Mouse (Mus musculus): ENCODE data around the gene Gimap1. TPM values are rescaled to one million over a fixed set of nuclear protein-coding genes. Genes with fewer than 3 reads are reported as not detected.

Gene Gimap1
- polyA plus RNA-seq, 1 experiment from 2014 or later = 19.7 TPM

GRCm38 (mm10) chr6:48772030-48772429, 33.2 kb downstream of the Gimap1 start:
- H3K27ac ChIP-seq (ENCODE audit: low read length) = no peak overlapping the region
- H3K36me3 ChIP-seq (ENCODE audit: control insufficient read depth, insufficient read depth, low read length) = no peaks in the 10 kb centered on the region
- H3K4me3 ChIP-seq (replicated peaks; ENCODE audit: low read length) = no peak overlapping the region
- H3K9ac ChIP-seq (ENCODE audit: low read length) = no peak overlapping the region
- H3K9me3 ChIP-seq (replicated peaks; ENCODE audit: control insufficient read depth, low read length) = no peaks in the 10 kb centered on the region
- H3K27me3 ChIP-seq (ENCODE audit: control insufficient read depth, insufficient read depth, low read length) = no peaks in the 10 kb centered on the region
- no peaks in the 10 kb centered on the region for H3K4me1 ChIP-seq (ENCODE audit: control insufficient read depth, insufficient read depth, low read length)
- H3K4me2 ChIP-seq (ENCODE audit: low read depth, low read length) = no peak overlapping the region
- WGBS = 9% methylated on average over 8 of the region's 8 CpGs
- ATAC-seq (ENCODE audit: insufficient read depth, low FRiP score) = peak; percentile 60; the same call in 1 of the 2 replicates

GRCm38 (mm10) chr6:48784406-48784805, 45.6 kb downstream of the Gimap1 start:
- no peak overlapping the region for H3K9ac ChIP-seq (ENCODE audit: low read length)
- H3K9me3 ChIP-seq (replicated peaks; ENCODE audit: control insufficient read depth, low read length) = 0 out of 2 replicates have a peak, but pooled peaks cover 4% of the 10 kb centered on the region
- H3K27me3 ChIP-seq (ENCODE audit: control insufficient read depth, insufficient read depth, low read length) = no peaks in the 10 kb centered on the region
- H3K4me3 ChIP-seq (replicated peaks; ENCODE audit: low read length) = no peak overlapping the region
- H3K27ac ChIP-seq (ENCODE audit: low read length) = no peak overlapping the region
- no peaks in the 10 kb centered on the region for H3K36me3 ChIP-seq (ENCODE audit: control insufficient read depth, insufficient read depth, low read length)
- no peak overlapping the region for H3K4me2 ChIP-seq (ENCODE audit: low read depth, low read length)
- ATAC-seq (ENCODE audit: insufficient read depth, low FRiP score) = no peak
- H3K4me1 ChIP-seq (ENCODE audit: control insufficient read depth, insufficient read depth, low read length) = no peaks in the 10 kb centered on the region; the same call in 1 of the 2 replicates
- 91% methylated on average over 1 of the region's 1 CpGs for WGBS

GRCm38 (mm10) chr6:48785189-48785588, 46.3 kb downstream of the Gimap1 start:
- ATAC-seq (ENCODE audit: insufficient read depth, low FRiP score) = peak; percentile 37; the same call in 1 of the 2 replicates
- H3K27ac ChIP-seq (ENCODE audit: low read length) = 0 out of 2 replicates have a peak overlapping the region, but pooled peaks have one; percentile 26

GRCm38 (mm10) chr6:48785601-48786000, 46.7 kb downstream of the Gimap1 start:
- Histone ChIP-seq H3K27me3 (ENCODE audit: control insufficient read depth, insufficient read depth, low read length) (no peaks in the 10 kb centered on the region), H3K4me3 (replicated peaks; ENCODE audit: low read length) (no peak overlapping the region), H3K9ac (ENCODE audit: low read length) (no peak overlapping the region), H3K4me2 (ENCODE audit: low read depth, low read length) (no peak overlapping the region), H3K4me1 (ENCODE audit: control insufficient read depth, insufficient read depth, low read length) (no peaks in the 10 kb centered on the region; the same call in 1 of the 2 replicates), H3K27ac (ENCODE audit: low read length) (0 out of 2 replicates have a peak overlapping the region, but pooled peaks have one; percentile 26), H3K36me3 (ENCODE audit: control insufficient read depth, insufficient read depth, low read length) (no peaks in the 10 kb centered on the region), H3K9me3 (replicated peaks; ENCODE audit: control insufficient read depth, low read length) (0 out of 2 replicates have a peak, but pooled peaks cover 2% of the 10 kb centered on the region)
- WGBS = 53% methylated on average over 2 of the region's 2 CpGs
- ATAC-seq (ENCODE audit: insufficient read depth, low FRiP score) = no peak

More at GRCm38 (mm10) chr6:48785189-48785588, 46.3 kb downstream of the Gimap1 start:
- Histone ChIP-seq H3K4me1 (ENCODE audit: control insufficient read depth, insufficient read depth, low read length) (no peaks in the 10 kb centered on the region; the same call in 1 of the 2 replicates), H3K27me3 (ENCODE audit: control insufficient read depth, insufficient read depth, low read length) (no peaks in the 10 kb centered on the region), H3K36me3 (ENCODE audit: control insufficient read depth, insufficient read depth, low read length) (no peaks in the 10 kb centered on the region), H3K4me3 (replicated peaks; ENCODE audit: low read length) (no peak overlapping the region), H3K9me3 (replicated peaks; ENCODE audit: control insufficient read depth, low read length) (0 out of 2 replicates have a peak, but pooled peaks cover 4% of the 10 kb centered on the region), H3K9ac (ENCODE audit: low read length) (no peak overlapping the region), H3K4me2 (ENCODE audit: low read depth, low read length) (no peak overlapping the region)
- 33% methylated on average over 1 of the region's 1 CpGs for WGBS

- H3K27ac ChIP-seq (ENCODE audit: low read length) = no peak overlapping the region
- 79% methylated on average over 2 of the region's 2 CpGs for WGBS
- no peak overlapping the region for H3K9ac ChIP-seq (ENCODE audit: low read length)
- H3K4me3 ChIP-seq (replicated peaks; ENCODE audit: low read length) = no peak overlapping the region
- H3K9me3 ChIP-seq (replicated peaks; ENCODE audit: control insufficient read depth, low read length) = no peaks in the 10 kb centered on the region
- no peaks in the 10 kb centered on the region; the same call in 1 of the 2 replicates for H3K4me1 ChIP-seq (ENCODE audit: control insufficient read depth, insufficient read depth, low read length)
- no peaks in the 10 kb centered on the region for H3K27me3 ChIP-seq (ENCODE audit: control insufficient read depth, insufficient read depth, low read length)
- H3K4me2 ChIP-seq (ENCODE audit: low read depth, low read length) = no peak overlapping the region
- H3K36me3 ChIP-seq (ENCODE audit: control insufficient read depth, insufficient read depth, low read length) = no peaks in the 10 kb centered on the region
- ATAC-seq (ENCODE audit: insufficient read depth, low FRiP score) = no peak
Observed at GRCm38 (mm10) chr6:48787867-48788266, 49.0 kb downstream of the Gimap1 start.

Other genes with a start within 250 kb of the Gimap1 start
- gene Atp6v0e2, start 201.4 kb upstream of the Gimap1 start, polyA plus RNA-seq (2015; fragmentation: Nextera tagmentation; extraction: Ambion mirVana) = 23.3 and 25.7 TPM in 2 replicates
- 7.5 and 9.6 TPM in 2 replicates for gene Lrrc61, start 184.3 kb upstream of the Gimap1 start, polyA plus RNA-seq (2015; fragmentation: Nextera tagmentation; extraction: Ambion mirVana)
- gene Rarres2, start 166.3 kb upstream of the Gimap1 start, polyA plus RNA-seq (2015; fragmentation: Nextera tagmentation; extraction: Ambion mirVana) = 122 and 128 TPM in 2 replicates
- not detected in 2 replicates for gene Gm45021, start 149.4 kb upstream of the Gimap1 start, polyA plus RNA-seq (2015; fragmentation: Nextera tagmentation; extraction: Ambion mirVana)
- gene Repin1, start 145.2 kb upstream of the Gimap1 start, polyA plus RNA-seq (2015; fragmentation: Nextera tagmentation; extraction: Ambion mirVana) = 25.7 and 28.0 TPM in 2 replicates
- 0.70 and 1.8 TPM in 2 replicates for gene Gm44965, start 145.1 kb upstream of the Gimap1 start, polyA plus RNA-seq (2015; fragmentation: Nextera tagmentation; extraction: Ambion mirVana)
- 5.2 and 5.9 TPM in 2 replicates for gene Zfp775, start 137.0 kb upstream of the Gimap1 start, polyA plus RNA-seq (2015; fragmentation: Nextera tagmentation; extraction: Ambion mirVana)
- 1.1 and 1.3 TPM in 2 replicates for gene AI854703, start 112.3 kb upstream of the Gimap1 start, polyA plus RNA-seq (2015; fragmentation: Nextera tagmentation; extraction: Ambion mirVana)
- gene Gimap8, start 91.8 kb upstream of the Gimap1 start, polyA plus RNA-seq (2015; fragmentation: Nextera tagmentation; extraction: Ambion mirVana) = 1.6 and 1.8 TPM in 2 replicates
- gene Gimap9, start 62.9 kb upstream of the Gimap1 start, polyA plus RNA-seq (2015; fragmentation: Nextera tagmentation; extraction: Ambion mirVana) = 8.9 and 9.8 TPM in 2 replicates
- 19.3 and 22.2 TPM in 2 replicates for gene Gimap4, start 54.5 kb upstream of the Gimap1 start, polyA plus RNA-seq (2015; fragmentation: Nextera tagmentation; extraction: Ambion mirVana)
- gene Gimap6, start 30.8 kb upstream of the Gimap1 start, polyA plus RNA-seq (2015; fragmentation: Nextera tagmentation; extraction: Ambion mirVana) = 22.2 and 22.5 TPM in 2 replicates
- 2.5 and 3.2 TPM in 2 replicates for gene Gm28053, start 20.4 kb upstream of the Gimap1 start, polyA plus RNA-seq (2015; fragmentation: Nextera tagmentation; extraction: Ambion mirVana)
- 0.14 TPM in 1 of 2 replicates, not detected in the other for gene Gimap7, start 20.4 kb upstream of the Gimap1 start, polyA plus RNA-seq (2015; fragmentation: Nextera tagmentation; extraction: Ambion mirVana)
- gene Gimap5, start 7.1 kb downstream of the Gimap1 start, polyA plus RNA-seq (2015; fragmentation: Nextera tagmentation; extraction: Ambion mirVana) = 6.9 and 8.1 TPM in 2 replicates
- gene Gimap3, start 31.8 kb downstream of the Gimap1 start, polyA plus RNA-seq (2015; fragmentation: Nextera tagmentation; extraction: Ambion mirVana) = 0.14 and 0.17 TPM in 2 replicates
- gene Tmem176a, start 101.9 kb downstream of the Gimap1 start, polyA plus RNA-seq (2015; fragmentation: Nextera tagmentation; extraction: Ambion mirVana) = 157 and 176 TPM in 2 replicates
- gene Tmem176b, start 102.4 kb downstream of the Gimap1 start, polyA plus RNA-seq (2015; fragmentation: Nextera tagmentation; extraction: Ambion mirVana) = 302 and 332 TPM in 2 replicates
- gene Aoc1, start 133.8 kb downstream of the Gimap1 start, polyA plus RNA-seq (2015; fragmentation: Nextera tagmentation; extraction: Ambion mirVana) = 2.5 and 4.6 TPM in 2 replicates
- gene 1600015I10Rik, start 190.8 kb downstream of the Gimap1 start, polyA plus RNA-seq (2015; fragmentation: Nextera tagmentation; extraction: Ambion mirVana) = not detected in 2 replicates
- not detected in 2 replicates for gene Doxl2, start 235.9 kb downstream of the Gimap1 start, polyA plus RNA-seq (2015; fragmentation: Nextera tagmentation; extraction: Ambion mirVana)
- gene Svs1, start 247.8 kb downstream of the Gimap1 start, polyA plus RNA-seq (2015; fragmentation: Nextera tagmentation; extraction: Ambion mirVana) = not detected in 2 replicates

All from stomach, embryonic 16.5 days (tissue).